Mouse (Mus musculus) MEL (cell line): ENCODE measurements around the gene Gnaq. TPM values are rescaled to one million over a fixed set of nuclear protein-coding genes. Genes with fewer than 3 reads are reported as not detected.

Experiments
- DNase-seq: peaks from one replicate; pipeline ENCODE4 v3.0.0; 2011; ENCODE audit warnings: low read depth, low spot score
- H3K27ac ChIP-seq: 2 replicates; pipeline ENCODE4 v1.5.1; 2012; ENCODE audit warnings: low read depth, mild to moderate bottlenecking, control low read depth, low read length, moderate library complexity; ENCODE audit not compliant: control insufficient read depth
- H3K27me3 ChIP-seq, 2 experiments: fragments of 150-350 bp in 1 of 2; sonication (generic) in 1 of 2; 2 replicates each; pipeline ENCODE4 v1.6.1; 2012; ENCODE audit warnings: low read length in 2 of 2, mild to moderate bottlenecking in 2 of 2, improper control_type of control experiment in 1 of 2, moderate library complexity in 1 of 2; ENCODE audit not compliant: insufficient read depth in 2 of 2, control insufficient read depth in 1 of 2
- H3K36me3 ChIP-seq, 2 experiments: 2 replicates each; pipeline ENCODE4 v1.6.1; 2012 to 2014; ENCODE audit warnings: low read length in 2 of 2, improper control_type of control experiment in 1 of 2, inconsistent platforms in 1 of 2, mild to moderate bottlenecking in 1 of 2; ENCODE audit not compliant: insufficient read depth in 2 of 2, control insufficient read depth in 1 of 2
- H3K4me1 ChIP-seq, 2 experiments: fragments of 150-350 bp in 1 of 2; sonication (generic) in 1 of 2; 2 replicates each; pipeline ENCODE4 v1.6.1; 2012; ENCODE audit warnings: low read length in 2 of 2, improper control_type of control experiment in 1 of 2, mild to moderate bottlenecking in 1 of 2; ENCODE audit not compliant: insufficient read depth in 2 of 2, control insufficient read depth in 1 of 2
- H3K4me3 ChIP-seq, 2 experiments: fragments of 150-350 bp in 1 of 2; sonication (generic) in 1 of 2; 2 replicates each; pipeline ENCODE4 v1.5.1; 2012; ENCODE audit warnings: low read depth in 2 of 2, low read length in 2 of 2, mild to moderate bottlenecking in 2 of 2, moderate library complexity in 2 of 2, control low read depth in 1 of 2, improper control_type of control experiment in 1 of 2; ENCODE audit not compliant: control insufficient read depth in 1 of 2, insufficient read depth in 1 of 2
- H3K79me2 ChIP-seq: 2 replicates; pipeline ENCODE4 v1.6.1; 2012; ENCODE audit warnings: mild to moderate bottlenecking, low read length, moderate library complexity; ENCODE audit not compliant: control insufficient read depth, poor library complexity, insufficient read depth
- H3K9ac ChIP-seq: 2 replicates; pipeline ENCODE4 v1.6.1; 2012; ENCODE audit warnings: low read depth, mild to moderate bottlenecking, control low read depth, low read length, moderate library complexity; ENCODE audit not compliant: control insufficient read depth, poor library complexity, severe bottlenecking
- H3K9me3 ChIP-seq: fragments of 150-350 bp; sonication (generic); replicated peaks from 2 replicates; pipeline ENCODE4 v1.6.1; 2012; ENCODE audit warnings: mild to moderate bottlenecking, low read length, improper control_type of control experiment, moderate library complexity; ENCODE audit not compliant: insufficient read depth
- CHD1 ChIP-seq: IDR thresholded peaks from 2 replicates; pipeline ENCODE4 v1.6.1; 2012; ENCODE audit warnings: low read depth, mild to moderate bottlenecking, inconsistent platforms, low read length, improper control_type of control experiment
- GATA1 ChIP-seq: IDR thresholded peaks from 2 replicates; pipeline ENCODE4 v1.6.1; 2011; ENCODE audit warnings: low read depth, low read length, improper control_type of control experiment
- MAFK ChIP-seq: IDR thresholded peaks from 2 replicates; pipeline ENCODE4 v1.6.1; 2011; ENCODE audit warnings: low read depth, mild to moderate bottlenecking, low read length, improper control_type of control experiment, borderline replicate concordance
- MAX ChIP-seq: IDR thresholded peaks from 2 replicates; pipeline ENCODE4 v1.6.1; 2011; ENCODE audit warnings: low read length, improper control_type of control experiment
- MEF2A ChIP-seq: IDR thresholded peaks from 2 replicates; pipeline ENCODE4 v1.6.1; 2014; ENCODE audit warnings: low read depth, mild to moderate bottlenecking, inconsistent platforms, low read length, improper control_type of control experiment; ENCODE audit not compliant: poor library complexity, insufficient replicate concordance, severe bottlenecking; ENCODE audit errors: extremely low read depth
- MYB ChIP-seq: IDR thresholded peaks from 2 replicates; pipeline ENCODE4 v1.6.1; 2011; ENCODE audit warnings: mild to moderate bottlenecking, low read depth, low read length, improper control_type of control experiment
- NRF1 ChIP-seq: IDR thresholded peaks from 2 replicates; pipeline ENCODE4 v1.6.1; 2014; ENCODE audit warnings: low read depth, mild to moderate bottlenecking, inconsistent platforms, low read length, improper control_type of control experiment, moderate library complexity; ENCODE audit not compliant: poor library complexity, insufficient read depth, severe bottlenecking
- POLR2AphosphoS2 ChIP-seq: IDR thresholded peaks from 2 replicates; pipeline ENCODE4 v1.6.1; 2011; ENCODE audit warnings: low read length, improper control_type of control experiment
- TAL1 ChIP-seq: IDR thresholded peaks from 2 replicates; pipeline ENCODE4 v1.6.1; 2012; ENCODE audit warnings: mild to moderate bottlenecking, inconsistent platforms, low read length, moderate library complexity, mixed read lengths
- TBP ChIP-seq: IDR thresholded peaks from 2 replicates; pipeline ENCODE4 v1.8.0; 2011; ENCODE audit warnings: low read depth, low read length, improper control_type of control experiment
- TCF12 ChIP-seq: IDR thresholded peaks from 2 replicates; pipeline ENCODE4 v1.6.1; 2014; ENCODE audit warnings: low read depth, mild to moderate bottlenecking, inconsistent platforms, low read length, improper control_type of control experiment, moderate library complexity
- UBTF ChIP-seq: IDR thresholded peaks from 2 replicates; pipeline ENCODE4 v1.6.1; 2012; ENCODE audit warnings: low read depth, mild to moderate bottlenecking, inconsistent platforms, low read length, improper control_type of control experiment, moderate library complexity, borderline replicate concordance; ENCODE audit not compliant: insufficient read depth
- USF1 ChIP-seq: IDR thresholded peaks from 2 replicates; pipeline ENCODE4 v1.6.1; 2014; ENCODE audit warnings: low read depth, mild to moderate bottlenecking, inconsistent platforms, low read length, improper control_type of control experiment, moderate library complexity
- ZC3H11A ChIP-seq: IDR thresholded peaks from 2 replicates; pipeline ENCODE4 v1.6.1; 2012; ENCODE audit warnings: low read depth, mild to moderate bottlenecking, inconsistent platforms, low read length, improper control_type of control experiment
- ZMIZ1 ChIP-seq: IDR thresholded peaks from 2 replicates; pipeline ENCODE4 v1.6.1; 2012; ENCODE audit warnings: low read depth, mild to moderate bottlenecking, inconsistent platforms, low read length, improper control_type of control experiment, moderate library complexity
- polyA plus RNA-seq, 2 experiments: library from polyadenylated mRNA; stranded (reverse) in 1 of 2; unstranded in 1 of 2; fragments of >175 nt in 1 of 2; fragments of >200 nt in 1 of 2; gene quantifications; 2 replicates each; pipeline versions ENCODE4 v1.2.1 to v1.2.4; 2012; ENCODE audit warnings: low replicate concordance in 2 of 2, low read depth in 1 of 2; ENCODE audit not compliant: insufficient read length in 2 of 2, insufficient read depth in 1 of 2, missing spikeins in 1 of 2
- total RNA-seq: library from RNA; depleted of rRNA; stranded (reverse); fragments of 300-350 nt; gene quantifications from 2 replicates; pipeline ENCODE4 v1.2.3, GENCODE M21; 2012

The Gnaq gene
- total and polyA plus RNA-seq, 3 experiments: not detected

DNA sequence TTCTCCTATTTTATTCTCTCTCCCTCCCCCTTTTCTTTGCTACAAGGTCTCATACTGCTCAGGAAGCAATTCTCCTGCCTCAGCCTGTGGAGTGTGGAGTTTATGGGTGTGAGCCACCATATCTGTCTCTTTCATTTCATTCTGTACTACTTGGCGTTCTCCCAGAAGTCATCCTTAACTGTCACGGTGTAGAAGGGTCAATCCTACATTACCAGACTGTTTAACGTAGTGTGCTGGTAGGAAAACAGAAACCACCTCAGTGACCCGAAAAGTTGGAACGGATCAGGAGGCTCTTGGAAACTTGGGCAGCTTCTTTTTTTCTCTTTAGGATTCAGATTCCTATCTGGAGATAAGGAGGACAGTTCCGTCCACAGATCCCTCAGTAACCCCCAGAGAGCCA lies 800 bp upstream of the Gnaq start:
- H3K27me3 ChIP-seq: peaks cover 0 to 1% of the 10 kb centered on the region in 2 experiments; a peak in 1 of 4 replicates
- no peaks in the 10 kb centered on the region for H3K4me1 ChIP-seq
- no peak overlapping the region for H3K27ac ChIP-seq
- H3K79me2 ChIP-seq: no peaks in the 10 kb centered on the region
- no peak for TF ChIP-seq ZMIZ1
- no peak for TF ChIP-seq MAFK
- TF ChIP-seq TCF12: no peak
- no peak for TF ChIP-seq TBP
- TF ChIP-seq MAX: no peak
- TF ChIP-seq NRF1: no peak
- TF ChIP-seq GATA1: no peak
- no peak for TF ChIP-seq MEF2A
- TF ChIP-seq MYB: no peak
- no peak for TF ChIP-seq ZC3H11A
- no peak for TF ChIP-seq USF1
- no peak for TF ChIP-seq CHD1
- TF ChIP-seq POLR2AphosphoS2: no peak
- no peak for TF ChIP-seq UBTF
- no peak for TF ChIP-seq TAL1
- H3K36me3 ChIP-seq: no peaks in the 10 kb centered on the region
- H3K9me3 ChIP-seq: no peaks in the 10 kb centered on the region
- DNase-seq: no peak
- H3K9ac ChIP-seq: no peak overlapping the region
- H3K4me3 ChIP-seq: no peak overlapping the region

GRCm38 (mm10) chr19:16132340-16132790 lies 266 bp upstream of the Gnaq start:
- DNase-seq: no peak
- peaks cover 0 to 1% of the 10 kb centered on the region in 2 experiments; a peak in 1 of 4 replicates for H3K27me3 ChIP-seq
- no peaks in the 10 kb centered on the region for H3K79me2 ChIP-seq
- H3K36me3 ChIP-seq: no peaks in the 10 kb centered on the region
- H3K4me1 ChIP-seq: no peaks in the 10 kb centered on the region
- no peak for TF ChIP-seq TCF12
- H3K4me3 ChIP-seq: no peak overlapping the region
- H3K9me3 ChIP-seq: no peaks in the 10 kb centered on the region
- no peak overlapping the region for H3K27ac ChIP-seq
- H3K9ac ChIP-seq: no peak overlapping the region
